Mouse (Mus musculus) neural tube, embryonic 15.5 days (tissue): ENCODE results near the gene Gpsm2. TPM values are rescaled to one million over a fixed set of nuclear protein-coding genes. Genes with fewer than 3 reads are reported as not detected.

Experiments
- ATAC-seq: fragments of 200-750 bp; cut with Nextera tagmentation; 2 replicates; pipeline ENCODE4 v1.8.0; 2017; ENCODE audit warnings: mild to moderate bottlenecking, moderate TSS enrichment, moderate library complexity; ENCODE audit not compliant: low FRiP score
- H3K27ac ChIP-seq: fragments of 300-500 bp; sonication (generic); replicated peaks from 2 replicates; pipeline ENCODE4 v1.5.1; 2015; ENCODE audit warnings: mild to moderate bottlenecking, inconsistent platforms
- H3K27me3 ChIP-seq: fragments of 300-500 bp; sonication (generic); replicated peaks from 2 replicates; pipeline ENCODE4 v1.6.1; 2015; ENCODE audit warnings: inconsistent platforms
- H3K36me3 ChIP-seq: fragments of 300-500 bp; sonication (generic); 2 replicates; pipeline ENCODE4 v1.6.1; 2015; ENCODE audit warnings: inconsistent platforms
- H3K4me1 ChIP-seq: fragments of 300-500 bp; sonication (generic); 2 replicates; pipeline ENCODE4 v1.6.1; 2015; ENCODE audit warnings: inconsistent platforms
- H3K4me2 ChIP-seq: fragments of 300-500 bp; sonication (generic); 2 replicates; pipeline ENCODE4 v1.6.1; 2015; ENCODE audit warnings: inconsistent platforms, mild to moderate bottlenecking, moderate library complexity
- H3K4me3 ChIP-seq: fragments of 300-500 bp; sonication (generic); replicated peaks from 2 replicates; pipeline ENCODE4 v1.5.1; 2015; ENCODE audit warnings: mild to moderate bottlenecking, inconsistent platforms
- H3K9ac ChIP-seq: fragments of 300-500 bp; sonication (generic); replicated peaks from 2 replicates; pipeline ENCODE4 v1.6.1; 2015; ENCODE audit warnings: mild to moderate bottlenecking, inconsistent platforms
- H3K9me3 ChIP-seq: fragments of 300-500 bp; sonication (generic); replicated peaks from 2 replicates; pipeline ENCODE4 v1.6.1; 2016; ENCODE audit warnings: inconsistent platforms
- WGBS: fragments of 180-500 bp; shearing (Covaris S2); methylation state at CpG from one replicate; pipeline ENCODE4 v1.1.7; 2015; ENCODE audit warnings: mixed read lengths; 5-methylcytosine and 5-hydroxymethylcytosine counted together
- polyA plus RNA-seq: library from polyadenylated mRNA; unstranded; fragments of >200 nt; fragmentation: Nextera tagmentation; extraction: Ambion mirVana; gene quantifications from 2 replicates; pipeline ENCODE4 v1.2.1, GENCODE M21; 2015

Gpsm2 gene
- polyA plus RNA-seq, 1 experiment from 2014 or later, result 17.5 TPM

DNA sequence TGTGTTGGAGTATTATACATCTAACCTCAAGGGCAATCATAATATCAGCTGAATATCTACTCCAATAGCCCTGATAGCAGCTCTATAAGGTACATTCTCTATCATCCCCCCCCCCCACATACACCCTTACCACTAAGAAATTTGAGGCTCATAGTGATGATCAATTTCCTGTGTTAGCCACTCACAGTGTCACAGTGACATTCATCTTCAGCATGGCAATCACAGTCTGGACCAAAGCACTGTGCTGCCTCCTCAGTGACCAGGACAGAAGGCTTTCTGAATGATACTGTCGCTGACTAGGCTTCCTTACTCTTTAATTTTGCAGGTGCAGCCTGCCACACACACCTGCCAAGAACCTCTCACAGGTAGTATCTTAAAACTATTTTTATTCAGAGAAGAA, 34.0 kb upstream of the Gpsm2 start:
- no peaks in the 10 kb centered on the region; the same call in 1 of the 2 replicates for H3K27me3 ChIP-seq
- no peak overlapping the region for H3K27ac ChIP-seq
- no peak overlapping the region for H3K4me3 ChIP-seq
- no peak for ATAC-seq
- H3K9ac ChIP-seq, result no peak overlapping the region
- no peaks in the 10 kb centered on the region for H3K36me3 ChIP-seq
- no peaks in the 10 kb centered on the region for H3K4me1 ChIP-seq
- no peak overlapping the region for H3K4me2 ChIP-seq
- no peaks in the 10 kb centered on the region for H3K9me3 ChIP-seq
- 72% methylated on average over 1 of the region's 1 CpGs for WGBS

DNA sequence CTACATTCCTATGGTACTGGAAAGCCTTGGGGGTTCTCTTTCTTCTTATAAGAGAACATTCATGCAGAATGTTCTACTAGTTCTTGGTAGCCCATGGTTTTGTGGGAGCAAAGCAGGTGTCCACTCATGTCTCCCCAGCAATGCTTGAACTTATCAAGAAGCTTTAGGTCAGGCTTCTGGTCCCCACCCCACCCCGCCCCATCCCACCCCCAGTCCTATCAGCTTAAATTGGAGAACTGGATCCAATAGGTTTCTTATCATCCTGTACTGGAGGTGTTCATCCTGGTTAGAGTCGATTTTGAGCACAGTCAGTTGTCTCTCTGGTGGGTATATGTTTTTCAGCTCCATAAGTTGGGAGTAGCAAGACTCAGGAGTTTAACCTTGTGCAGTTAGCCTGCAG, 33.4 kb upstream of the Gpsm2 start:
- no peaks in the 10 kb centered on the region for H3K36me3 ChIP-seq
- H3K27ac ChIP-seq, result no peak overlapping the region
- no peaks in the 10 kb centered on the region for H3K9me3 ChIP-seq
- H3K4me2 ChIP-seq, result no peak overlapping the region
- no peak overlapping the region for H3K4me3 ChIP-seq
- no peaks in the 10 kb centered on the region; the same call in 1 of the 2 replicates for H3K27me3 ChIP-seq
- 92% methylated on average over 2 of the region's 2 CpGs for WGBS
- H3K9ac ChIP-seq, result no peak overlapping the region
- ATAC-seq, result no peak
- H3K4me1 ChIP-seq, result no peaks in the 10 kb centered on the region

- Histone ChIP-seq H3K36me3 (no peaks in the 10 kb centered on the region), H3K4me2 (no peak overlapping the region), H3K4me1 (no peaks in the 10 kb centered on the region), H3K27ac (no peak overlapping the region), H3K9ac (no peak overlapping the region), H3K9me3 (no peaks in the 10 kb centered on the region), H3K27me3 (no peaks in the 10 kb centered on the region; the same call in 1 of the 2 replicates), H3K4me3 (no peak overlapping the region)
- 76% methylated on average over 1 of the region's 1 CpGs for WGBS
- no peak for ATAC-seq
These were observed 32.4 kb upstream of the Gpsm2 start for GRCm38 (mm10) chr3:108754541-108754940.

GRCm38 (mm10) chr3:108751691-108752090, 29.6 kb upstream of the Gpsm2 start:
- H3K4me3 ChIP-seq, result no peak overlapping the region
- H3K9me3 ChIP-seq, result no peaks in the 10 kb centered on the region
- no peak overlapping the region for H3K27ac ChIP-seq
- H3K36me3 ChIP-seq, result no peaks in the 10 kb centered on the region
- no peaks in the 10 kb centered on the region for H3K27me3 ChIP-seq
- ATAC-seq, result no peak
- 91% methylated on average over 6 of the region's 6 CpGs for WGBS
- no peak overlapping the region for H3K9ac ChIP-seq
- H3K4me1 ChIP-seq, result no peaks in the 10 kb centered on the region
- no peak overlapping the region for H3K4me2 ChIP-seq

- ATAC-seq, result no peak
- Histone ChIP-seq H3K4me2 (no peak overlapping the region), H3K9ac (no peak overlapping the region), H3K9me3 (no peaks in the 10 kb centered on the region), H3K4me3 (no peak overlapping the region), H3K27me3 (no peaks in the 10 kb centered on the region), H3K27ac (no peak overlapping the region), H3K36me3 (no peaks in the 10 kb centered on the region), H3K4me1 (no peaks in the 10 kb centered on the region)
- 85% methylated on average over 6 of the region's 6 CpGs for WGBS
These were observed 29.0 kb upstream of the Gpsm2 start for GRCm38 (mm10) chr3:108751061-108751460.

- H3K4me2 ChIP-seq, result no peak overlapping the region
- H3K27ac ChIP-seq, result no peak overlapping the region
- 81% methylated on average over 4 of the region's 4 CpGs for WGBS
- H3K36me3 ChIP-seq, result no peaks in the 10 kb centered on the region
- no peak overlapping the region for H3K9ac ChIP-seq
- no peak for ATAC-seq
- no peaks in the 10 kb centered on the region for H3K9me3 ChIP-seq
- H3K27me3 ChIP-seq, result no peaks in the 10 kb centered on the region
- H3K4me3 ChIP-seq, result no peak overlapping the region
- no peaks in the 10 kb centered on the region for H3K4me1 ChIP-seq
These were observed 22.0 kb upstream of the Gpsm2 start for GRCm38 (mm10) chr3:108744060-108744459.

GRCm38 (mm10) chr3:108739045-108739708, 17.1 kb upstream of the Gpsm2 start, which contains the start of gene Aknad1:
TSS of gene Aknad1 (plus strand) at chr3:108739658.
- no peak for ATAC-seq
- H3K27ac ChIP-seq, result no peak within 1 kb of the TSS
- no peak within 1 kb of the TSS for H3K4me2 ChIP-seq
- H3K9me3 ChIP-seq, result no peaks in the 10 kb centered on the region
- H3K4me3 ChIP-seq, result no peak within 1 kb of the TSS
- no peaks in the 10 kb centered on the region for H3K4me1 ChIP-seq
- WGBS, result 72% methylated on average over 8 of the region's 8 CpGs
- no peak within 1 kb of the TSS for H3K9ac ChIP-seq
- no peaks in the 10 kb centered on the region for H3K36me3 ChIP-seq
- 0 out of 2 replicates have a peak, but pooled peaks cover 3% of the 10 kb centered on the region for H3K27me3 ChIP-seq

DNA sequence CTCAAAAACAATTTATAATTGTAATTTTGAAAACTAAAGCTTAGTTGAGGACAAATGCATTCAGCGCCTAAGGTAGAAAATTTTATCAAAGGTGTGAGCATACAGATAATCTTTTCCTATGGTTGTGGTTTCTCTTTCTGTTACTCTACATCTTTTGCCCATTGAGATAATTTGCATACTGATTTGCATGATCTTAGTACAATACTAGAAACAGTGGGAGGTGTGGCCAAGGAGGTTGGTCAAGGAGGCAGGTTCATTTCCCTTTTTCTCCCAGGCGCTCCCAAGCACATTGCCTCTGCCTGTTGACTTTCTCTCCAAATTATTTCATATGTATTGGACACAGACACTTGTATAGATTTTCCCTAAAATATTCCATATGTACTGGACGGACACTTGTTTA, 15.7 kb upstream of the Gpsm2 start:
- Histone ChIP-seq H3K4me2 (no peak overlapping the region), H3K4me3 (no peak overlapping the region), H3K9me3 (no peaks in the 10 kb centered on the region), H3K4me1 (no peaks in the 10 kb centered on the region), H3K27me3 (0 out of 2 replicates have a peak, but pooled peaks cover 3% of the 10 kb centered on the region), H3K27ac (no peak overlapping the region), H3K9ac (no peak overlapping the region), H3K36me3 (no peaks in the 10 kb centered on the region)
- WGBS, result 96% methylated on average over 3 of the region's 3 CpGs
- ATAC-seq, result no peak

DNA sequence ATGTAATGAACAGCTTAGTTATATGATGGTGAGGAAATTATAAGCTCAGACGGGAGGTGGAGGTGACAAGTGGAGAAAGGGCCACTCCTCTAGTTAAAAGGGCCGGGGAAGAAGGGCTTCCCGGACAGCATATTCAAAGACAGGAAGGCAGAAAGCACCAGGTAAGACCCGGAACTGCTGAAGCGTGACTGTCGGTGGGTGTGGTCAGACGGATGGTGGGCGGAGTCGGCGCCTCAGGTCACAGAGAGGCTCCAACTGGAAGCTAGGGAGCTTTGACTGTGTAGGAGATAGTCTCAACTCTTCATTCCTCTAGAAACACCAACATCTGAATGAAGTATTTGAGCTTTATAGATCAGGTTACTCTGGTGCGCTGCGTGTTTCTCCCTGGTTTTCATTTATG, 8.2 kb upstream of the Gpsm2 start:
- Histone ChIP-seq H3K36me3 (no peaks in the 10 kb centered on the region), H3K9me3 (no peaks in the 10 kb centered on the region), H3K9ac (no peak overlapping the region), H3K4me3 (no peak overlapping the region), H3K27me3 (no peaks in the 10 kb centered on the region), H3K4me2 (no peak overlapping the region), H3K4me1 (no peaks in the 10 kb centered on the region), H3K27ac (no peak overlapping the region)
- ATAC-seq, result no peak
- 45% methylated on average over 12 of the region's 12 CpGs for WGBS

GRCm38 (mm10) chr3:108727776-108728175, 5.7 kb upstream of the Gpsm2 start:
- no peaks in the 10 kb centered on the region for H3K27me3 ChIP-seq
- WGBS, result 94% methylated on average over 3 of the region's 3 CpGs
- no peak overlapping the region for H3K4me2 ChIP-seq
- no peak overlapping the region for H3K27ac ChIP-seq
- peaks cover 5% of the 10 kb centered on the region for H3K4me1 ChIP-seq
- no peak overlapping the region for H3K9ac ChIP-seq
- no peaks in the 10 kb centered on the region for H3K9me3 ChIP-seq
- H3K36me3 ChIP-seq, result no peaks in the 10 kb centered on the region
- no peak for ATAC-seq
- H3K4me3 ChIP-seq, result no peak overlapping the region

- no peaks in the 10 kb centered on the region for H3K27me3 ChIP-seq
- no peaks in the 10 kb centered on the region for H3K36me3 ChIP-seq
- H3K4me1 ChIP-seq, result peaks cover 9% of the 10 kb centered on the region
- H3K4me3 ChIP-seq, result no peak overlapping the region
- no peaks in the 10 kb centered on the region for H3K9me3 ChIP-seq
- H3K9ac ChIP-seq, result no peak overlapping the region
- H3K27ac ChIP-seq, result no peak overlapping the region
- ATAC-seq, result no peak
- no peak overlapping the region for H3K4me2 ChIP-seq
These were observed 5.2 kb upstream of the Gpsm2 start for GRCm38 (mm10) chr3:108727344-108727743.

GRCm38 (mm10) chr3:108726413-108726812, 4.3 kb upstream of the Gpsm2 start:
- H3K27me3 ChIP-seq, result no peaks in the 10 kb centered on the region
- no peak for ATAC-seq
- no peak overlapping the region for H3K4me2 ChIP-seq
- no peak overlapping the region for H3K27ac ChIP-seq
- H3K9me3 ChIP-seq, result no peaks in the 10 kb centered on the region
- WGBS, result 94% methylated on average over 7 of the region's 7 CpGs
- H3K4me3 ChIP-seq, result no peak overlapping the region
- peaks cover 10% of the 10 kb centered on the region for H3K4me1 ChIP-seq
- H3K9ac ChIP-seq, result no peak overlapping the region
- no peaks in the 10 kb centered on the region for H3K36me3 ChIP-seq
